In the genomic region with DNA sequence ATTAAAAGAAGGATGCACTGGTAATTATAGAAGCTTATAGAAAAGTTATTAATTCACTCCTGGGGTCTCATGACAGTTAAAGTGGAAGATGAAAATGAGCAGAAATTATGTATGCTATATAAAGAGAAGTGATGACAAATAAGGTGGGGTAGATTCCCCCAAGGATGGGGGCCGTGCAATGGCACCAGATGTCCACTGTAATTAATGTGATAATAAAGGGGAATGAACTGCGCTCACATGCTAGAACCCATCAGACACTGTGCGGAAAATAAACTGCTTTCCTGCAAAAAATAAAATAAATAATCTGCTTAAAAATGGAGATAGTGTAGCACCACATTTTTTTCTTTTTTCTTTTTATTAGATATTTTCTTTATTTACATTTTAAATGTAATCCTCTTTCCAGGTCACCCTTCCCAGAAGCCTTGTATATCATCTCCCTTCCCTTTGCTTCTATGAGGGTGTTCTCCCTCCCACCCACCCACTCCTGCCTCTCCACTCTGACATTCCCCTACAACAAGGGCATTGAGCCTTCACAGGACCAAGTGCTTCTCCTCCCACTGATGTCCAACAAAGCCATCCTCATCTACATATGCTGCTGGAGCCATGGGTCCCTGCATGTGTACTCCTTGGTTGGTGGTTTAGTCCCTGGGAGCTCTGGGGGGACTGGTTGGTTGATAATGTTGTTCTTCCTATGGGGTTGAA, we compare ENCODE assay signal across 20 mouse cellular contexts.
DNase-seq lines count a peak whose midpoint lies in the region; ATAC-seq lines count a peak whose summit lies in the region.
"Had no signal": no experiment of that assay in that cellular context is flagged by ENCODE, and none has a peak within 500 bp of the region (broad histone marks: within the 10 kb centered on the region; RNA-seq: fewer than 3 reads in every experiment).

No protein-coding gene starts in this region.

- DNase-seq in forebrain, embryonic 11.5 days (ENCODE audit: low spot score): no peak
- no peak for DNase-seq in midbrain, embryonic 14.5 days
- no peak for DNase-seq in hindbrain, embryonic 14.5 days (ENCODE audit: low spot score)
- DNase-seq in heart, adult 11 months: no peak
- DNase-seq: adrenal gland, postnatal 14 days; B cell, adult 2 months; cerebellum, adult 18-20 months; cerebellum, adult 9-11 months; cerebellum, postnatal 36 days; gastrocnemius, postnatal 10 days had no signal

- no peak overlapping the region for H3K9ac ChIP-seq in forebrain, embryonic 11.5 days (ENCODE audit: low read length)
- H3K9ac ChIP-seq in forebrain, embryonic 16.5 days (replicated peaks; ENCODE audit: low read depth, low read length): no peak overlapping the region
- no peak overlapping the region for H3K9ac ChIP-seq in hindbrain, embryonic 13.5 days
- no peak overlapping the region for H3K9ac ChIP-seq in hindbrain, embryonic 16.5 days (ENCODE audit: low read depth, low read length)
- no peak overlapping the region for H3K9ac ChIP-seq in midbrain, embryonic 14.5 days (replicated peaks; ENCODE audit: low read length)
- H3K9ac ChIP-seq in midbrain, embryonic 16.5 days (ENCODE audit: low read depth, low read length): no peak overlapping the region
- no peak overlapping the region for H3K9ac ChIP-seq in hindbrain, embryonic 14.5 days
- H3K9ac ChIP-seq: embryonic facial prominence, embryonic 13.5 days; heart, embryonic 12.5 days; hindbrain, embryonic 15.5 days had no signal

- H3K4me3 ChIP-seq in forebrain, embryonic 11.5 days (ENCODE audit: low read depth, low read length): no peak overlapping the region
- H3K4me3 ChIP-seq in forebrain, embryonic 16.5 days (replicated peaks; ENCODE audit: low read length): no peak overlapping the region
- H3K4me3 ChIP-seq in hindbrain, embryonic 13.5 days: no peak overlapping the region
- H3K4me3 ChIP-seq in hindbrain, embryonic 16.5 days (ENCODE audit: low read length): no peak overlapping the region
- no peak overlapping the region for H3K4me3 ChIP-seq in midbrain, embryonic 14.5 days (replicated peaks; ENCODE audit: low read depth, low read length)
- H3K4me3 ChIP-seq in midbrain, embryonic 16.5 days (ENCODE audit: low read depth, low read length): no peak overlapping the region
- no peak overlapping the region for H3K4me3 ChIP-seq in hindbrain, embryonic 14.5 days (replicated peaks; ENCODE audit: low read length)
- H3K4me3 ChIP-seq: embryonic facial prominence, embryonic 13.5 days; heart, embryonic 12.5 days; hindbrain, embryonic 15.5 days had no signal

- H3K9me3 ChIP-seq in forebrain, embryonic 11.5 days (ENCODE audit: control insufficient read depth, low read length): no peaks in the 10 kb centered on the region
- H3K9me3 ChIP-seq in forebrain, embryonic 16.5 days (ENCODE audit: control insufficient read depth, low read length): no peaks in the 10 kb centered on the region
- no peaks in the 10 kb centered on the region for H3K9me3 ChIP-seq in hindbrain, embryonic 13.5 days
- H3K9me3 ChIP-seq in hindbrain, embryonic 16.5 days (ENCODE audit: control insufficient read depth, low read length): no peaks in the 10 kb centered on the region
- H3K9me3 ChIP-seq in midbrain, embryonic 14.5 days (ENCODE audit: control insufficient read depth, low read length): no peaks in the 10 kb centered on the region
- no peaks in the 10 kb centered on the region for H3K9me3 ChIP-seq in midbrain, embryonic 16.5 days (replicated peaks; ENCODE audit: control insufficient read depth, low read length, poor library complexity, severe bottlenecking)
- no peaks in the 10 kb centered on the region for H3K9me3 ChIP-seq in hindbrain, embryonic 14.5 days (ENCODE audit: control insufficient read depth, low read length)
- H3K9me3 ChIP-seq: embryonic facial prominence, embryonic 13.5 days; G1E; heart, embryonic 12.5 days; hindbrain, embryonic 15.5 days had no signal

- H3K4me1 ChIP-seq in forebrain, embryonic 11.5 days (replicated peaks; ENCODE audit: control insufficient read depth, insufficient read depth, low read length): no peaks in the 10 kb centered on the region
- no peaks in the 10 kb centered on the region for H3K4me1 ChIP-seq in forebrain, embryonic 16.5 days (replicated peaks; ENCODE audit: control insufficient read depth, insufficient read depth, low read length)
- H3K4me1 ChIP-seq in hindbrain, embryonic 13.5 days (replicated peaks): no peaks in the 10 kb centered on the region
- no peaks in the 10 kb centered on the region for H3K4me1 ChIP-seq in hindbrain, embryonic 16.5 days (ENCODE audit: control insufficient read depth, insufficient read depth, low read depth, low read length)
- no peaks in the 10 kb centered on the region for H3K4me1 ChIP-seq in midbrain, embryonic 14.5 days (ENCODE audit: control insufficient read depth, insufficient read depth, low read length)
- no peaks in the 10 kb centered on the region for H3K4me1 ChIP-seq in midbrain, embryonic 16.5 days (ENCODE audit: control insufficient read depth, insufficient read depth, low read length)
- no peaks in the 10 kb centered on the region; the same call in 1 of the 2 replicates for H3K4me1 ChIP-seq in hindbrain, embryonic 14.5 days (replicated peaks; ENCODE audit: control insufficient read depth, insufficient read depth, low read length)
- H3K4me1 ChIP-seq: embryonic facial prominence, embryonic 13.5 days; heart, embryonic 12.5 days had no signal

- no peak overlapping the region for H3K4me2 ChIP-seq in forebrain, embryonic 11.5 days (ENCODE audit: low read depth, low read length, severe bottlenecking)
- H3K4me2 ChIP-seq in forebrain, embryonic 16.5 days (ENCODE audit: low read length): no peak overlapping the region
- H3K4me2 ChIP-seq in hindbrain, embryonic 13.5 days: no peak overlapping the region
- no peak overlapping the region for H3K4me2 ChIP-seq in hindbrain, embryonic 16.5 days (ENCODE audit: low read length)
- H3K4me2 ChIP-seq in midbrain, embryonic 14.5 days (ENCODE audit: low read length): no peak overlapping the region
- H3K4me2 ChIP-seq in midbrain, embryonic 16.5 days (ENCODE audit: low read length): no peak overlapping the region
- no peak overlapping the region for H3K4me2 ChIP-seq in hindbrain, embryonic 14.5 days (replicated peaks)
- H3K4me2 ChIP-seq: embryonic facial prominence, embryonic 13.5 days; heart, embryonic 12.5 days; hindbrain, embryonic 15.5 days had no signal

- no peak overlapping the region for H3K27ac ChIP-seq in forebrain, embryonic 11.5 days (ENCODE audit: low read depth, low read length)
- no peak overlapping the region for H3K27ac ChIP-seq in forebrain, embryonic 16.5 days (ENCODE audit: low read length)
- H3K27ac ChIP-seq in hindbrain, embryonic 13.5 days: peak overlapping the region; percentile 60; the same call in 1 of the 2 replicates
- H3K27ac ChIP-seq in hindbrain, embryonic 16.5 days (ENCODE audit: low read depth, low read length): no peak overlapping the region
- H3K27ac ChIP-seq in midbrain, embryonic 14.5 days (replicated peaks; ENCODE audit: low read depth, low read length): no peak overlapping the region
- no peak overlapping the region for H3K27ac ChIP-seq in midbrain, embryonic 16.5 days (ENCODE audit: low read length)
- H3K27ac ChIP-seq in hindbrain, embryonic 14.5 days: no peak overlapping the region
- H3K27ac ChIP-seq: embryonic facial prominence, embryonic 13.5 days; hindbrain, embryonic 15.5 days had no signal

- H3K36me3 ChIP-seq in forebrain, embryonic 11.5 days (ENCODE audit: control insufficient read depth, insufficient read depth, low read length): no peaks in the 10 kb centered on the region
- H3K36me3 ChIP-seq in forebrain, embryonic 16.5 days (ENCODE audit: control insufficient read depth, insufficient read depth): no peaks in the 10 kb centered on the region
- no peaks in the 10 kb centered on the region for H3K36me3 ChIP-seq in hindbrain, embryonic 13.5 days
- H3K36me3 ChIP-seq in hindbrain, embryonic 16.5 days (ENCODE audit: control insufficient read depth, insufficient read depth, low read length): no peaks in the 10 kb centered on the region
- no peaks in the 10 kb centered on the region for H3K36me3 ChIP-seq in midbrain, embryonic 14.5 days (ENCODE audit: control insufficient read depth, insufficient read depth, low read length)
- no peaks in the 10 kb centered on the region for H3K36me3 ChIP-seq in midbrain, embryonic 16.5 days (ENCODE audit: control insufficient read depth, insufficient read depth, low read length)
- H3K36me3 ChIP-seq in hindbrain, embryonic 14.5 days (replicated peaks; ENCODE audit: control insufficient read depth, insufficient read depth): no peaks in the 10 kb centered on the region
- H3K36me3 ChIP-seq: embryonic facial prominence, embryonic 13.5 days; G1E; heart, embryonic 12.5 days; hindbrain, embryonic 15.5 days had no signal

- no peaks in the 10 kb centered on the region for H3K27me3 ChIP-seq in forebrain, embryonic 11.5 days (ENCODE audit: control insufficient read depth, insufficient read depth, low read length)
- no peaks in the 10 kb centered on the region for H3K27me3 ChIP-seq in forebrain, embryonic 16.5 days (replicated peaks; ENCODE audit: control insufficient read depth, insufficient read depth, low read length)
- H3K27me3 ChIP-seq in hindbrain, embryonic 13.5 days: no peaks in the 10 kb centered on the region
- no peaks in the 10 kb centered on the region for H3K27me3 ChIP-seq in hindbrain, embryonic 16.5 days (replicated peaks; ENCODE audit: control insufficient read depth, insufficient read depth, low read length)
- no peaks in the 10 kb centered on the region for H3K27me3 ChIP-seq in midbrain, embryonic 14.5 days (ENCODE audit: control insufficient read depth, insufficient read depth, low read length)
- no peaks in the 10 kb centered on the region for H3K27me3 ChIP-seq in midbrain, embryonic 16.5 days (ENCODE audit: control insufficient read depth, insufficient read depth, low read depth, low read length)
- no peaks in the 10 kb centered on the region for H3K27me3 ChIP-seq in hindbrain, embryonic 14.5 days (ENCODE audit: control insufficient read depth, insufficient read depth, low read length)
- H3K27me3 ChIP-seq: embryonic facial prominence, embryonic 13.5 days; heart, embryonic 12.5 days; hindbrain, embryonic 15.5 days had no signal

- peak; percentile 56; the same call in 1 of the 2 replicates for ATAC-seq in forebrain, embryonic 11.5 days (replicated peaks; ENCODE audit: low FRiP score)
- ATAC-seq in forebrain, embryonic 16.5 days: no peak
- peak; percentile 87 for ATAC-seq in hindbrain, embryonic 13.5 days (ENCODE audit: low FRiP score)
- ATAC-seq in hindbrain, embryonic 16.5 days: no peak
- peak; percentile 67; the same call in 1 of the 2 replicates for ATAC-seq in midbrain, embryonic 14.5 days (ENCODE audit: low FRiP score, low TSS enrichment)
- ATAC-seq in midbrain, embryonic 16.5 days: no peak
- peak; percentile 55; the same call in 1 of the 2 replicates for ATAC-seq in hindbrain, embryonic 14.5 days (ENCODE audit: low FRiP score)
- ATAC-seq: CD4-positive, CD25-positive, alpha-beta regulatory T cell, adult 4 months; forebrain, embryonic 14.5 days had no signal

- 91% methylated on average over 3 of the region's 3 CpGs for WGBS in forebrain, embryonic 11.5 days
- WGBS in forebrain, embryonic 16.5 days: 73% methylated on average over 3 of the region's 3 CpGs
- 49% methylated on average over 3 of the region's 3 CpGs for WGBS in hindbrain, embryonic 13.5 days
- 49% methylated on average over 3 of the region's 3 CpGs for WGBS in hindbrain, embryonic 16.5 days
- 51% methylated on average over 3 of the region's 3 CpGs for WGBS in midbrain, embryonic 14.5 days
- WGBS in midbrain, embryonic 16.5 days: 58% methylated on average over 3 of the region's 3 CpGs
- 42% methylated on average over 3 of the region's 3 CpGs for WGBS in hindbrain, embryonic 14.5 days

Comparison
In these comparisons a context has a peak if more than half of its experiments do, and no peak if none do; other contexts are left out.
1. ATAC-seq: peak in forebrain, embryonic 11.5 days (single experiment), hindbrain, embryonic 13.5 days (single experiment), midbrain, embryonic 14.5 days (single experiment) and hindbrain, embryonic 14.5 days (single experiment); none in forebrain, embryonic 16.5 days (single experiment), hindbrain, embryonic 16.5 days (single experiment) and midbrain, embryonic 16.5 days (single experiment).